Mouse (Mus musculus): ENCODE data around the gene Col1a1.
A peak's percentile ranks its signal among the peaks of the same experiment; 100 is the strongest.

Gene Col1a1

GRCm38 (mm10) chr11:94996984-94997383 lies 61.0 kb downstream of the Col1a1 start:
- DNase-seq (ENCODE audit: low spot score): no peak

GRCm38 (mm10) chr11:94997596-94997995 lies 61.6 kb downstream of the Col1a1 start:
- no peak for DNase-seq (ENCODE audit: low spot score)

GRCm38 (mm10) chr11:94998041-94998531 lies 62.1 kb downstream of the Col1a1 start:
- no peak for DNase-seq (ENCODE audit: low spot score)

GRCm38 (mm10) chr11:95000128-95000527 lies 64.1 kb downstream of the Col1a1 start:
- DNase-seq (ENCODE audit: low spot score): no peak

GRCm38 (mm10) chr11:95000548-95000947 lies 64.5 kb downstream of the Col1a1 start:
- DNase-seq (ENCODE audit: low spot score): no peak

- peak; percentile 68 for DNase-seq (ENCODE audit: low spot score)
Measured at GRCm38 (mm10) chr11:95001058-95001457, 65.0 kb downstream of the Col1a1 start.

- no peak for DNase-seq (ENCODE audit: low spot score)
Measured at GRCm38 (mm10) chr11:95001584-95002347, 65.7 kb downstream of the Col1a1 start.
